Mouse (Mus musculus) splenic B cell, adult 2 months (primary cell): ENCODE measurements around the gene Zfp273.
"Not testable (repeated sequence)": the region's sequence is repeated elsewhere in the genome, so short reads cannot be mapped to it uniquely, and the experiment has no call there.

Experiments used
- DNase-seq: peaks from one replicate; pipeline ENCODE4 v3.0.0-alpha.2; 2011; ENCODE audit warnings: low read depth, low spot score
- H3K27me3 ChIP-seq: 2 replicates; pipeline ENCODE4 v1.6.1; 2012; ENCODE audit warnings: mild to moderate bottlenecking, low read length, moderate library complexity, mixed read lengths; ENCODE audit not compliant: control insufficient read depth, poor library complexity, insufficient read depth, severe bottlenecking
- H3K36me3 ChIP-seq: 2 replicates; pipeline ENCODE4 v1.6.1; 2012; ENCODE audit warnings: mild to moderate bottlenecking, low read length, moderate library complexity, mixed read lengths; ENCODE audit not compliant: control insufficient read depth, poor library complexity, insufficient read depth, severe bottlenecking

Gene Zfp273

GRCm38 (mm10) chr13:67850361-67850760, 36.8 kb downstream of the Zfp273 start:
- no peak for DNase-seq
- Histone ChIP-seq H3K27me3 (no peaks in the 10 kb centered on the region), H3K36me3 (no peaks in the 10 kb centered on the region)

GRCm38 (mm10) chr13:67853130-67853529, 39.6 kb downstream of the Zfp273 start:
- DNase-seq, result no peak
- Histone ChIP-seq H3K27me3 (no peaks in the 10 kb centered on the region), H3K36me3 (no peaks in the 10 kb centered on the region)

- Histone ChIP-seq H3K27me3 (no peaks in the 10 kb centered on the region), H3K36me3 (no peaks in the 10 kb centered on the region)
- DNase-seq, result no peak
Measured at GRCm38 (mm10) chr13:67853983-67854382, 40.4 kb downstream of the Zfp273 start.

- no peaks in the 10 kb centered on the region for H3K27me3 ChIP-seq
- no peaks in the 10 kb centered on the region for H3K36me3 ChIP-seq
- DNase-seq, result no peak
Measured at GRCm38 (mm10) chr13:67857317-67857716, 43.8 kb downstream of the Zfp273 start.

GRCm38 (mm10) chr13:67862508-67862907, 49.0 kb downstream of the Zfp273 start:
- H3K36me3 ChIP-seq, result no peaks in the 10 kb centered on the region
- no peaks in the 10 kb centered on the region for H3K27me3 ChIP-seq

GRCm38 (mm10) chr13:67863026-67863425, 49.5 kb downstream of the Zfp273 start, which contains the start of gene BC048507:
Gene BC048507 (plus strand): TSS chr13:67863326.
- no peak for DNase-seq
- no peaks in the 10 kb centered on the region for H3K27me3 ChIP-seq
- no peaks in the 10 kb centered on the region for H3K36me3 ChIP-seq

More at GRCm38 (mm10) chr13:67862508-67862907, 49.0 kb downstream of the Zfp273 start:
- DNase-seq, result no peak

- Histone ChIP-seq H3K27me3 (no peaks in the 10 kb centered on the region), H3K36me3 (no peaks in the 10 kb centered on the region)
- no peak for DNase-seq
Measured at GRCm38 (mm10) chr13:67864764-67865350, 51.3 kb downstream of the Zfp273 start.

GRCm38 (mm10) chr13:67867899-67868298, 54.4 kb downstream of the Zfp273 start:
- no peaks in the 10 kb centered on the region for H3K36me3 ChIP-seq
- no peak for DNase-seq

GRCm38 (mm10) chr13:67876049-67876698, 62.6 kb downstream of the Zfp273 start:
- H3K27me3 ChIP-seq, H3K36me3 ChIP-seq, DNase-seq: not testable (repeated sequence)

More at GRCm38 (mm10) chr13:67867899-67868298, 54.4 kb downstream of the Zfp273 start:
- H3K27me3 ChIP-seq, result no peaks in the 10 kb centered on the region
